Mouse (Mus musculus) CH12.LX (cell line): ENCODE measurements at regions not wholly inside any gene's neighbourhood (a gene's known extent, or its start where the extent isn't known, plus 50 kb on each side); places are given as distances from the start of the nearest gene placed in this dataset.

ENCODE experiments used
- DNase-seq: peaks from one replicate; pipeline ENCODE4 v3.0.0-alpha.2; 2013; ENCODE audit errors: extremely low read depth
- H3K27ac ChIP-seq: 2 replicates; pipeline ENCODE4 v1.5.1; 2012; ENCODE audit warnings: low read depth, mild to moderate bottlenecking, control low read depth, moderate library complexity; ENCODE audit not compliant: insufficient read depth
- H3K27me3 ChIP-seq: replicated peaks from 2 replicates; pipeline ENCODE3; 2012; ENCODE audit warnings: inconsistent platforms
- H3K36me3 ChIP-seq, 2 experiments: replicated peaks in 1 of 2; 2 replicates each; pipeline versions ENCODE3 to v1.6.1; 2012; ENCODE audit warnings: inconsistent platforms in 1 of 2, low read length in 1 of 2, mild to moderate bottlenecking in 1 of 2, mixed read lengths in 1 of 2, moderate library complexity in 1 of 2; ENCODE audit not compliant: control insufficient read depth in 1 of 2, insufficient read depth in 1 of 2
- H3K4me1 ChIP-seq, 2 experiments: 2 replicates each; pipeline ENCODE4 v1.6.1; 2012; ENCODE audit warnings: inconsistent platforms in 1 of 2, moderate library complexity in 1 of 2; ENCODE audit not compliant: insufficient read depth in 2 of 2, control insufficient read depth in 1 of 2
- H3K4me2 ChIP-seq: 2 replicates; pipeline ENCODE4 v1.6.1; 2012; ENCODE audit warnings: low read depth, mild to moderate bottlenecking, control low read depth; ENCODE audit not compliant: poor library complexity, insufficient read depth, severe bottlenecking
- H3K4me3 ChIP-seq, 3 experiments: fragments of 150-350 bp in 1 of 3; sonication (generic) in 1 of 3; replicated peaks in 1 of 3; 2 replicates each; pipeline versions ENCODE3 to v1.5.1; 2011 to 2012; ENCODE audit warnings: low read depth in 2 of 3, low read length in 2 of 3, mild to moderate bottlenecking in 2 of 3, moderate library complexity in 2 of 3, control low read depth in 1 of 3, improper control_type of control experiment in 1 of 3, inconsistent platforms in 1 of 3, mixed read lengths in 1 of 3; ENCODE audit not compliant: poor library complexity in 1 of 3
- H3K79me2 ChIP-seq: replicated peaks from 2 replicates; pipeline ENCODE4 v1.6.1; 2012; ENCODE audit warnings: mild to moderate bottlenecking, moderate library complexity; ENCODE audit not compliant: control insufficient read depth, poor library complexity, insufficient read depth, severe bottlenecking; ENCODE audit errors: extremely low read depth
- H3K9ac ChIP-seq: 2 replicates; pipeline ENCODE4 v1.6.1; 2012; ENCODE audit warnings: low read depth, mild to moderate bottlenecking, control low read depth, moderate library complexity; ENCODE audit not compliant: insufficient read depth
- H3K9me3 ChIP-seq: replicated peaks from 2 replicates; pipeline ENCODE3; 2012; ENCODE audit warnings: low read length, inconsistent platforms, mixed read lengths
- BHLHE40 ChIP-seq: IDR thresholded peaks from 2 replicates; pipeline ENCODE4 v1.6.1; 2011; ENCODE audit warnings: mild to moderate bottlenecking, low read depth, low read length, improper control_type of control experiment
- CTCF ChIP-seq, 2 experiments: IDR thresholded peaks in 1 of 2; conservative IDR thresholded peaks in 1 of 2; 2 replicates each; pipeline ENCODE4 v1.5.1; 2011 to 2012; ENCODE audit warnings: low read depth in 2 of 2, low read length in 2 of 2, improper control_type of control experiment in 1 of 2, inconsistent platforms in 1 of 2, mild to moderate bottlenecking in 1 of 2, moderate library complexity in 1 of 2
- E2F4 ChIP-seq: IDR thresholded peaks from 2 replicates; pipeline ENCODE4 v1.6.1; 2011; ENCODE audit warnings: low read depth, low read length, improper control_type of control experiment; ENCODE audit not compliant: insufficient replicate concordance
- EP300 ChIP-seq: IDR thresholded peaks from 2 replicates; pipeline ENCODE4 v1.6.1; 2011; ENCODE audit warnings: low read length, improper control_type of control experiment
- ETS1 ChIP-seq: conservative IDR thresholded peaks from 2 replicates; pipeline ENCODE4 v1.6.1; 2012; ENCODE audit warnings: low read depth, mild to moderate bottlenecking, inconsistent platforms, low read length, improper control_type of control experiment, moderate library complexity
- HCFC1 ChIP-seq: IDR thresholded peaks from 2 replicates; pipeline ENCODE4 v1.6.1; 2012; ENCODE audit warnings: low read depth, mild to moderate bottlenecking, inconsistent platforms, low read length, improper control_type of control experiment
- IRF4 ChIP-seq: IDR thresholded peaks from 2 replicates; pipeline ENCODE4 v1.6.1; 2014; ENCODE audit warnings: low read depth, mild to moderate bottlenecking, inconsistent platforms, low read length, improper control_type of control experiment
- JUND ChIP-seq: conservative IDR thresholded peaks from 2 replicates; pipeline ENCODE4 v1.6.1; 2011; ENCODE audit warnings: low read depth, low read length, improper control_type of control experiment
- KAT2A ChIP-seq: IDR thresholded peaks from 2 replicates; pipeline ENCODE4 v1.6.1; 2012; ENCODE audit warnings: low read length, improper control_type of control experiment, inconsistent platforms; ENCODE audit not compliant: insufficient replicate concordance
- MAFK ChIP-seq: IDR thresholded peaks from 2 replicates; pipeline ENCODE4 v1.6.1; 2011; ENCODE audit warnings: low read length, improper control_type of control experiment; ENCODE audit not compliant: insufficient replicate concordance
- MAX ChIP-seq: IDR thresholded peaks from 2 replicates; pipeline ENCODE4 v1.6.1; 2011; ENCODE audit warnings: low read length, improper control_type of control experiment
- NELFE ChIP-seq: IDR thresholded peaks from 2 replicates; pipeline ENCODE4 v1.6.1; 2011; ENCODE audit warnings: low read depth, low read length, improper control_type of control experiment
- NRF1 ChIP-seq: IDR thresholded peaks from 2 replicates; pipeline ENCODE4 v1.6.1; 2014; ENCODE audit warnings: low read depth, mild to moderate bottlenecking, inconsistent platforms, low read length, improper control_type of control experiment, moderate library complexity
- POLR2A ChIP-seq: IDR thresholded peaks from 2 replicates; pipeline ENCODE4 v1.6.1; 2011; ENCODE audit warnings: low read depth, mild to moderate bottlenecking, improper control_type of control experiment, low read length
- POLR2AphosphoS2 ChIP-seq: IDR thresholded peaks from 2 replicates; pipeline ENCODE4 v1.6.1; 2011; ENCODE audit warnings: low read depth, low read length, improper control_type of control experiment
- RCOR1 ChIP-seq: conservative IDR thresholded peaks from 2 replicates; pipeline ENCODE4 v1.6.1; 2012; ENCODE audit warnings: low read depth, mild to moderate bottlenecking, inconsistent platforms, low read length, improper control_type of control experiment
- SIN3A ChIP-seq: IDR thresholded peaks from 2 replicates; pipeline ENCODE4 v1.6.1; 2012; ENCODE audit warnings: low read length, improper control_type of control experiment, inconsistent platforms
- SMC3 ChIP-seq: IDR thresholded peaks from 2 replicates; pipeline ENCODE4 v1.6.1; 2011; ENCODE audit warnings: low read depth, low read length, improper control_type of control experiment
- TBP ChIP-seq: conservative IDR thresholded peaks from 2 replicates; pipeline ENCODE4 v1.6.1; 2011; ENCODE audit warnings: low read depth, low read length, improper control_type of control experiment
- TCF12 ChIP-seq: IDR thresholded peaks from 2 replicates; pipeline ENCODE4 v1.6.1; 2014; ENCODE audit warnings: low read depth, mild to moderate bottlenecking, inconsistent platforms, low read length, improper control_type of control experiment
- USF1 ChIP-seq: IDR thresholded peaks from 2 replicates; pipeline ENCODE4 v1.6.1; 2014; ENCODE audit warnings: low read depth, mild to moderate bottlenecking, inconsistent platforms, low read length, improper control_type of control experiment
- USF2 ChIP-seq: conservative IDR thresholded peaks from 2 replicates; pipeline ENCODE4 v1.6.1; 2011; ENCODE audit warnings: low read depth, low read length, improper control_type of control experiment
- dilution Hi-C: fragments of 300-500 bp; cut with MboI; formaldehyde crosslinking; loops from 2 replicates; pipeline ENCODE4 v1.14.3; 2020; ENCODE audit warnings: low sequenced_read_pairs; ENCODE audit not compliant: extremely low pct_unique_long_range_greater_than_20kb, extremely low pct_ligation_motif_present
- in situ Hi-C: fragments of 300-500 bp; cut with MboI; formaldehyde crosslinking; loops from 3 replicates; pipeline ENCODE4 v1.14.3; 2019; ENCODE audit warnings: low sequenced_read_pairs, low pct_ligation_motif_present, low pct_unique_long_range_greater_than_20kb, mixed read lengths

- no peaks in the 10 kb centered on the region for H3K9me3 ChIP-seq
- no peak overlapping the region for H3K9ac ChIP-seq
- dilution Hi-C loops, result no loop called here
- H3K4me3 ChIP-seq, result no peak overlapping the region
- no peaks in the 10 kb centered on the region for H3K4me1 ChIP-seq
- DNase-seq, result no peak
- H3K4me2 ChIP-seq, result no peak overlapping the region
- H3K36me3 ChIP-seq, result no peaks in the 10 kb centered on the region
- no peak for TF ChIP-seq IRF4
- TF ChIP-seq POLR2AphosphoS2, result no peak
- no peak for TF ChIP-seq POLR2A
- TF ChIP-seq NRF1, result no peak
- no peak for TF ChIP-seq E2F4
- no peak for TF ChIP-seq JUND
- H3K79me2 ChIP-seq, result no peaks in the 10 kb centered on the region
- no peak overlapping the region for H3K27ac ChIP-seq
- in situ Hi-C loops, result no loop called here
- H3K27me3 ChIP-seq, result peaks cover 12% of the 10 kb centered on the region
These were observed 87.5 kb upstream of the Lrrn1 start for GRCm38 (mm10) chr6:107442058-107442457.

- H3K79me2 ChIP-seq, result no peaks in the 10 kb centered on the region
- H3K36me3 ChIP-seq, result no peaks in the 10 kb centered on the region
- peaks cover 12% of the 10 kb centered on the region for H3K27me3 ChIP-seq
- no peak overlapping the region for H3K27ac ChIP-seq
- no peak overlapping the region for H3K9ac ChIP-seq
- H3K9me3 ChIP-seq, result no peaks in the 10 kb centered on the region
- in situ Hi-C loops, result no loop called here
- H3K4me2 ChIP-seq, result no peak overlapping the region
- no peaks in the 10 kb centered on the region for H3K4me1 ChIP-seq
- no peak overlapping the region for H3K4me3 ChIP-seq
- TF ChIP-seq CTCF (conservative IDR thresholded peaks at IDR 0.05 in 1 of 2, IDR thresholded peaks at IDR 0.05 in 1 of 2; ENCODE audit: low read depth in 2 of 2, low read length in 2 of 2) (no peak), SMC3 (no peak), BHLHE40 (no peak), MAX (no peak), IRF4 (no peak), NRF1 (no peak), HCFC1 (no peak), USF1 (no peak), TBP (no peak), ETS1 (no peak), KAT2A (no peak), MAFK (no peak), EP300 (no peak), RCOR1 (no peak), SIN3A (no peak), TCF12 (no peak), NELFE (no peak), USF2 (no peak)
- TF ChIP-seq, all 38 proteins: peak for 0
- no peak for DNase-seq
- dilution Hi-C loops, result no loop called here
These were observed 85.2 kb upstream of the Lrrn1 start for GRCm38 (mm10) chr6:107444336-107444735.
